Mouse (Mus musculus): Measurements from ENCODE around the gene Tbcd.

DNA sequence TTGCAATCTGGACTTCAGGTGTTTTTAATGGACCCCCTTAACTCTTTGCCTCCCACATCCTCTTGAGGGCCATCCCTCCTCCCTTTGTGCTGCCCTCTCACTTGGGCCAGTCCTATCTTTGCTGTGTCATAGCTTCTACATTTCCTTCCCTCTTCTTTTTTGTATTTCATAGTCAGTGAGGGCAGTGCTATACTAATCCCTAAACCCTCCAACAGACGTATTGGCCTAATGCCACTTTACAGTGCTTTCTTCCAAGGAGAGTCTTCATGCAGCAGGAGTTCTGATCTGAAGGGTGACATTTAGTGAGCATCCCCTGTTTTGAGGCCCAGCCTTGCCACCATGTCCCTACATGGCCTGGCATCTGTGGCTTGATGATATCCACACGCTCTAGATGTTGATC is 69.0 kb downstream of the Tbcd start:
- TF ChIP-seq CTCF (IDR thresholded peaks at IDR 0.05; ENCODE audit: control insufficient read depth, insufficient read depth, insufficient replicate concordance, low read depth, low read length): no peak
- no peak for TF ChIP-seq POLR2A (IDR thresholded peaks at IDR 0.05; ENCODE audit: control insufficient read depth, low read depth, low read length)

Data from testis, adult 2 months (tissue).